Mouse (Mus musculus): ENCODE data around the gene Mrpl24. TPM values are rescaled to one million over a fixed set of nuclear protein-coding genes. Genes with fewer than 3 reads are reported as not detected.
"Not testable (repeated sequence)": the region's sequence is repeated elsewhere in the genome, so short reads cannot be mapped to it uniquely, and the experiment has no call there.

The Mrpl24 gene
- polyA plus RNA-seq, 1 experiment: 114 TPM

- peaks cover 44% of the 10 kb centered on the region for H3K79me2 ChIP-seq (ENCODE audit: control insufficient read depth, insufficient read depth)
- H3K4me2 ChIP-seq (ENCODE audit: low read depth): peak within 1 kb of the TSS; percentile 89
- H3K4me3 ChIP-seq: peak within 1 kb of the TSS; percentile 95
- TF ChIP-seq CEBPB (IDR thresholded peaks at IDR 0.05; ENCODE audit: insufficient read depth, poor library complexity, severe bottlenecking) (no peak), TCF3 (IDR thresholded peaks at IDR 0.05; ENCODE audit: insufficient read length, low read depth) (no peak), MYOG (IDR thresholded peaks at IDR 0.05; ENCODE audit: control insufficient read depth in 1 of 3, insufficient read depth in 1 of 3, insufficient read length in 2 of 3, low read depth in 2 of 3) (no peak), E2F4 (IDR thresholded peaks at IDR 0.05; ENCODE audit: insufficient read depth) (no peak), MAX (IDR thresholded peaks at IDR 0.05; ENCODE audit: low read depth) (no peak), SRF (IDR thresholded peaks at IDR 0.05; ENCODE audit: control insufficient read depth, insufficient read length, low read depth) (no peak), POLR2A (IDR thresholded peaks at IDR 0.05; ENCODE audit: insufficient read length, low read depth) (no peak), MYOD1 (IDR thresholded peaks at IDR 0.05; ENCODE audit: control insufficient read depth in 1 of 3, insufficient read length in 2 of 3, low read depth in 2 of 3) (no peak), USF1 (IDR thresholded peaks at IDR 0.05; ENCODE audit: low read depth) (no peak), REST (IDR thresholded peaks at IDR 0.05; ENCODE audit: insufficient read depth, insufficient read length) (no peak), POLR2AphosphoS2 (IDR thresholded peaks at IDR 0.05; ENCODE audit: insufficient read length, low read depth) (no peak)
- H3K27me3 ChIP-seq (ENCODE audit: control insufficient read depth, insufficient read depth, insufficient read length): no peaks in the 10 kb centered on the region
- peaks cover 5% of the 10 kb centered on the region for H3K36me3 ChIP-seq (ENCODE audit: control insufficient read depth, insufficient read depth)
- H3ac ChIP-seq (ENCODE audit: control insufficient read depth, insufficient read length): peak within 1 kb of the TSS; percentile 39
These were observed 33.9 kb upstream of the Mrpl24 start, which contains the start of gene Prcc for GRCm38 (mm10) chr3:87885281-87886003. Gene Prcc (minus strand): TSS chr3:87885608.

DNA sequence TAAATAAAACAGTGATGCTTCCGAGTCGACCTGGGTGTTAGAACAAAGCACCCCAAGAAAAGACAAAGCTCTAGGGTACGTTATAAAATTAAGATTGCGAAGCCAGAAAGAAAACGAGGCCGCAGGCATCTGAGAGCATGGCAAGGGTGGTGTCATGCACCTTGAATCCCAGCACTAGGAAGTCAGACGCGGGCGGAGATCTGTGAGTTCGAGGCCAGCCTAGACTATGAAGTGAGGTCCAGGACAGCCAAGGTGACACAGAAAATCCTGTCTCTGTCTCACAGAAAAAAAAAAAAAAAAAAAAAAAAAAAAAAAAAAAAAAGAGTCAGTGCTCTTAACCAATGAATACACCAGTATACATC lies 33.3 kb upstream of the Mrpl24 start:
- peak overlapping the region; percentile 73 for H3K4me2 ChIP-seq (ENCODE audit: low read depth)
- peaks cover 39% of the 10 kb centered on the region for H3K79me2 ChIP-seq (ENCODE audit: control insufficient read depth, insufficient read depth)
- H3K36me3 ChIP-seq (ENCODE audit: control insufficient read depth, insufficient read depth): no peaks in the 10 kb centered on the region
- H3ac ChIP-seq (ENCODE audit: control insufficient read depth, insufficient read length): no peak overlapping the region
- peak overlapping the region; percentile 95 for H3K4me3 ChIP-seq
- H3K27me3 ChIP-seq (ENCODE audit: control insufficient read depth, insufficient read depth, insufficient read length): no peaks in the 10 kb centered on the region
- TF ChIP-seq TCF3 (IDR thresholded peaks at IDR 0.05; ENCODE audit: insufficient read length, low read depth) (no peak), MYOG (IDR thresholded peaks at IDR 0.05; ENCODE audit: control insufficient read depth in 1 of 3, insufficient read depth in 1 of 3, insufficient read length in 2 of 3, low read depth in 2 of 3) (no peak), MYOD1 (IDR thresholded peaks at IDR 0.05; ENCODE audit: control insufficient read depth in 1 of 3, insufficient read length in 2 of 3, low read depth in 2 of 3) (no peak), TCF12 (IDR thresholded peaks at IDR 0.05; ENCODE audit: insufficient read depth, poor library complexity, severe bottlenecking) (no peak), POLR2AphosphoS2 (IDR thresholded peaks at IDR 0.05; ENCODE audit: insufficient read length, low read depth) (no peak), USF1 (IDR thresholded peaks at IDR 0.05; ENCODE audit: low read depth) (no peak), CEBPB (IDR thresholded peaks at IDR 0.05; ENCODE audit: insufficient read depth, poor library complexity, severe bottlenecking) (no peak), SRF (IDR thresholded peaks at IDR 0.05; ENCODE audit: control insufficient read depth, insufficient read length, low read depth) (no peak), E2F4 (IDR thresholded peaks at IDR 0.05; ENCODE audit: insufficient read depth) (no peak), POLR2A (IDR thresholded peaks at IDR 0.05; ENCODE audit: insufficient read length, low read depth) (no peak)

- Histone ChIP-seq H3K79me2 (ENCODE audit: control insufficient read depth, insufficient read depth) (peaks cover 34% of the 10 kb centered on the region), H3K36me3 (ENCODE audit: control insufficient read depth, insufficient read depth) (no peaks in the 10 kb centered on the region), H3K4me2 (ENCODE audit: low read depth) (peak overlapping the region; percentile 73), H3K27me3 (ENCODE audit: control insufficient read depth, insufficient read depth, insufficient read length) (no peaks in the 10 kb centered on the region), H3ac (ENCODE audit: control insufficient read depth, insufficient read length) (no peak overlapping the region), H3K4me3 (peak overlapping the region; percentile 95)
- TF ChIP-seq SRF (IDR thresholded peaks at IDR 0.05; ENCODE audit: control insufficient read depth, insufficient read length, low read depth) (no peak), USF1 (IDR thresholded peaks at IDR 0.05; ENCODE audit: low read depth) (no peak), E2F4 (IDR thresholded peaks at IDR 0.05; ENCODE audit: insufficient read depth) (no peak), TCF3 (IDR thresholded peaks at IDR 0.05; ENCODE audit: insufficient read length, low read depth) (no peak), MAX (IDR thresholded peaks at IDR 0.05; ENCODE audit: low read depth) (no peak), CEBPB (IDR thresholded peaks at IDR 0.05; ENCODE audit: insufficient read depth, poor library complexity, severe bottlenecking) (no peak), REST (IDR thresholded peaks at IDR 0.05; ENCODE audit: insufficient read depth, insufficient read length) (no peak), TCF12 (IDR thresholded peaks at IDR 0.05; ENCODE audit: insufficient read depth, poor library complexity, severe bottlenecking) (no peak), POLR2A (IDR thresholded peaks at IDR 0.05; ENCODE audit: insufficient read length, low read depth) (no peak), MYOG (IDR thresholded peaks at IDR 0.05; ENCODE audit: control insufficient read depth in 1 of 3, insufficient read depth in 1 of 3, insufficient read length in 2 of 3, low read depth in 2 of 3) (no peak), MYOD1 (IDR thresholded peaks at IDR 0.05; ENCODE audit: control insufficient read depth in 1 of 3, insufficient read length in 2 of 3, low read depth in 2 of 3) (no peak), POLR2AphosphoS2 (IDR thresholded peaks at IDR 0.05; ENCODE audit: insufficient read length, low read depth) (no peak)
These were observed 32.9 kb upstream of the Mrpl24 start for GRCm38 (mm10) chr3:87886416-87886815.

DNA sequence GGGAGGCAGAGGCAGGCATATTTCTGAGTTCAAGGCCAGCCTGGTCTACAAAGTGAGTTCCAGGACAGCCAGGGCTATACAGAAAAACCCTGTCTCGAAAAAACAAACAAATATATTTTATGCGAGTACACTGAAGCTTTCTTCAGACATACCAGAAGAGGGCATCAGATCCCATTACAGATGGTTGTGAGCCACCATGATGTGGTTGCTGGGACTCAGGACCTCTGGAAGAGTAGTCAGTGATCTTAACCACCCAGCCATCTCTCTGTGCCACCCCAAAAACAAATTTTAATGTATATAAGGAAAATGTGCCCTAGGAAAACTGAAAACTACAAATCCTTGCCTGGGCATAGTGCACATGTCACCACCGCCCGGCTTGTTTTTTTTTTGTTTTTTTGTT lies 31.9 kb upstream of the Mrpl24 start:
- not testable (repeated sequence) for H3K4me3 ChIP-seq; H3K4me2 ChIP-seq (ENCODE audit: low read depth); H3ac ChIP-seq (ENCODE audit: control insufficient read depth, insufficient read length); H3K27me3 ChIP-seq (ENCODE audit: control insufficient read depth, insufficient read depth, insufficient read length); H3K36me3 ChIP-seq (ENCODE audit: control insufficient read depth, insufficient read depth)
- H3K79me2 ChIP-seq (ENCODE audit: control insufficient read depth, insufficient read depth): peaks cover 25% of the 10 kb centered on the region

GRCm38 (mm10) chr3:87891481-87891880 lies 27.8 kb upstream of the Mrpl24 start:
- Histone ChIP-seq H3K4me2 (ENCODE audit: low read depth) (no peak overlapping the region), H3K79me2 (ENCODE audit: control insufficient read depth, insufficient read depth) (no peaks in the 10 kb centered on the region), H3ac (ENCODE audit: control insufficient read depth, insufficient read length) (no peak overlapping the region), H3K4me3 (no peak overlapping the region), H3K27me3 (ENCODE audit: control insufficient read depth, insufficient read depth, insufficient read length) (no peaks in the 10 kb centered on the region), H3K36me3 (ENCODE audit: control insufficient read depth, insufficient read depth) (no peaks in the 10 kb centered on the region)
- TF ChIP-seq MYOG (IDR thresholded peaks at IDR 0.05; ENCODE audit: control insufficient read depth in 1 of 3, insufficient read depth in 1 of 3, insufficient read length in 2 of 3, low read depth in 2 of 3) (no peak), SRF (IDR thresholded peaks at IDR 0.05; ENCODE audit: control insufficient read depth, insufficient read length, low read depth) (no peak), E2F4 (IDR thresholded peaks at IDR 0.05; ENCODE audit: insufficient read depth) (no peak), TCF3 (IDR thresholded peaks at IDR 0.05; ENCODE audit: insufficient read length, low read depth) (no peak), POLR2AphosphoS2 (IDR thresholded peaks at IDR 0.05; ENCODE audit: insufficient read length, low read depth) (no peak), REST (IDR thresholded peaks at IDR 0.05; ENCODE audit: insufficient read depth, insufficient read length) (no peak), MAX (IDR thresholded peaks at IDR 0.05; ENCODE audit: low read depth) (no peak), POLR2A (IDR thresholded peaks at IDR 0.05; ENCODE audit: insufficient read length, low read depth) (no peak), MYOD1 (IDR thresholded peaks at IDR 0.05; ENCODE audit: control insufficient read depth in 1 of 3, insufficient read length in 2 of 3, low read depth in 2 of 3) (no peak), USF1 (IDR thresholded peaks at IDR 0.05; ENCODE audit: low read depth) (no peak), CEBPB (IDR thresholded peaks at IDR 0.05; ENCODE audit: insufficient read depth, poor library complexity, severe bottlenecking) (no peak), TCF12 (IDR thresholded peaks at IDR 0.05; ENCODE audit: insufficient read depth, poor library complexity, severe bottlenecking) (no peak)

Data from myocyte (in vitro differentiated cells).